Mouse (Mus musculus): ENCODE results near the gene Arpin. TPM values are rescaled to one million over a fixed set of nuclear protein-coding genes. Genes with fewer than 3 reads are reported as not detected.

Gene Arpin
- polyA plus RNA-seq, 1 experiment from 2014 or later = 17.9 TPM

DNA sequence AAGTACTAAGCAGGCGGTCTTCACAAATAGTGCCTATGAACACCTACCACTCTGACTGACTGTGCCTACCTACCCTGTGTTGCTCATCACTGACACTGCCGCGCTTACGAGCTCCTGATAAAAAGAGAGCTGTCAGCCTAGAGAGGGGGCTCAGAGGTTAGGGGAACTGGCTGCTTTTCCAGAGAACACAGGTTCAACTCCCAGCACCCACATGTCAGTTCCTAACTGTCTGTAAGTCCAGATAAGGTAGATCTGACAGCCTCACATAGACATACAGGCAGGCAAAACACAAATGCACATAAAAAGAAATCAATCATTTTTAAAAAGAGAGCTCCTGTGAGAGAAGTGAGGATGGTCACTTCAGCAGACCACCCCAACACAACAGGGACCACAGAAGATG is 30.0 kb downstream of the Arpin start:
- ATAC-seq (ENCODE audit: low FRiP score, low TSS enrichment) = no peak
- H3K27me3 ChIP-seq (ENCODE audit: control insufficient read depth, insufficient read depth, low read length) = no peaks in the 10 kb centered on the region
- no peak overlapping the region for H3K4me2 ChIP-seq (ENCODE audit: low read length)
- H3K4me3 ChIP-seq (replicated peaks; ENCODE audit: low read depth, low read length) = no peak overlapping the region
- no peaks in the 10 kb centered on the region for H3K4me1 ChIP-seq (ENCODE audit: control insufficient read depth, insufficient read depth, low read length)
- H3K36me3 ChIP-seq (ENCODE audit: control insufficient read depth, insufficient read depth, low read length) = peaks cover 78% of the 10 kb centered on the region
- no peak for DNase-seq
- no peaks in the 10 kb centered on the region for H3K9me3 ChIP-seq (ENCODE audit: control insufficient read depth, low read length)
- no peak overlapping the region for H3K9ac ChIP-seq (replicated peaks; ENCODE audit: low read length)
- H3K27ac ChIP-seq (replicated peaks; ENCODE audit: low read depth, low read length) = no peak overlapping the region
- WGBS = 94% methylated on average over 4 of the region's 4 CpGs

DNA sequence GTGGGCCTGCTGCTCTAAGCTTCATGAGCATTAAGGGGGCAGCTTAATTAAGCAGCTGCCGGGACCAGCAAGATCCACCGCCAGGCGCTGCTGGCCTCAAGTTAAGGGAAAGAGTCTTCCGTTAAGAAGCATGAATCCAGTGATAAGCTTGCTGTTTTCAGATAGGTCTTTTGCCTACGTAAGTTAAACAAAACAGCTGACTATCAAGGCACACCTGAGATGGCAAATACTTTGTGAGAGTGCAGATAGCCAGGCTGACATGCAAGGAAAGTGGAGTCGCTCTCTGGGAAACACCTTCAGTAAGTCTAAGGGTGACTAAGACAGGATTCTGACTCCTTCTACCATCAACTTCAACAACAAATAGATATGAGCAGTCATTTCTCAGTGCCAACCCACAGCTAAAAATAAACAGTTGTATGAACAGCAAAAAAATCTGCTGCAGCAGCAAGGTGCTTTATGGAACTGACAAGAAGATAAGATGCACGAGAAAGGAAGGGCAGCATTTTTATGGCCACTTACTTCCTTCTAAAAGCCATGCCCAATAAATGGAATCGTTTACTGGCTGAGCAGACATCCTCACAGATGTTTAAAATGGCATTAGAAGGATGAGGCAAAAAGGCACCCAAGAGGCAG is 31.9 kb downstream of the Arpin start:
- no peaks in the 10 kb centered on the region for H3K27me3 ChIP-seq (ENCODE audit: control insufficient read depth, insufficient read depth, low read length)
- H3K9me3 ChIP-seq (ENCODE audit: control insufficient read depth, low read length) = no peaks in the 10 kb centered on the region
- peaks cover 75% of the 10 kb centered on the region for H3K36me3 ChIP-seq (ENCODE audit: control insufficient read depth, insufficient read depth, low read length)
- DNase-seq (no peak), ATAC-seq (ENCODE audit: low FRiP score, low TSS enrichment) (no peak)
- WGBS = 91% methylated on average over 8 of the region's 8 CpGs
- H3K4me3 ChIP-seq (replicated peaks; ENCODE audit: low read depth, low read length) = no peak overlapping the region
- H3K27ac ChIP-seq (replicated peaks; ENCODE audit: low read depth, low read length) = no peak overlapping the region
- no peak overlapping the region for H3K9ac ChIP-seq (replicated peaks; ENCODE audit: low read length)
- no peaks in the 10 kb centered on the region for H3K4me1 ChIP-seq (ENCODE audit: control insufficient read depth, insufficient read depth, low read length)
- H3K4me2 ChIP-seq (ENCODE audit: low read length) = no peak overlapping the region

DNA sequence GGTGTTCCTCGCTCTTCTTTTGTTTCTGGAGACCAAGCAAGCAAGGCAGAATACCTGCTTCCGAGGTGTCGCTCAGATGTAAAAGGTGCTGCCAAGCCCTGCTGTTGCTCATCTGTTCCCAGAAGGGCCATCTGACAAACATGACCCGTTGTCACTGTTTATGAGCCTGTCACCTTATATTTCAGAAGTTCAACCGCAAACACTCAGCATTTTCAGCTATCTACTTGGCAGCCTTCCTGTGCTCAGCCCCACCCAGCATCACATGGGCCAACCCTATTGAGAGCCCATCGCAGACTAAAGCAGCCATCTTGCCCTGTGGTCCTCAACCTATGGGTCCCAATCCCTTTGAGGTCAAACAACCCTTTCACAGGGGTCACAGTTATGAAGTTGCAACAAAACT is 34.4 kb downstream of the Arpin start:
- DNase-seq = no peak
- Histone ChIP-seq H3K9me3 (ENCODE audit: control insufficient read depth, low read length) (no peaks in the 10 kb centered on the region), H3K9ac (replicated peaks; ENCODE audit: low read length) (no peak overlapping the region), H3K4me1 (ENCODE audit: control insufficient read depth, insufficient read depth, low read length) (no peaks in the 10 kb centered on the region), H3K27me3 (ENCODE audit: control insufficient read depth, insufficient read depth, low read length) (no peaks in the 10 kb centered on the region), H3K4me2 (ENCODE audit: low read length) (no peak overlapping the region), H3K4me3 (replicated peaks; ENCODE audit: low read depth, low read length) (no peak overlapping the region), H3K27ac (replicated peaks; ENCODE audit: low read depth, low read length) (no peak overlapping the region), H3K36me3 (ENCODE audit: control insufficient read depth, insufficient read depth, low read length) (peaks cover 72% of the 10 kb centered on the region)
- 96% methylated on average over 6 of the region's 6 CpGs for WGBS
- ATAC-seq (ENCODE audit: low FRiP score, low TSS enrichment) = no peak

DNA sequence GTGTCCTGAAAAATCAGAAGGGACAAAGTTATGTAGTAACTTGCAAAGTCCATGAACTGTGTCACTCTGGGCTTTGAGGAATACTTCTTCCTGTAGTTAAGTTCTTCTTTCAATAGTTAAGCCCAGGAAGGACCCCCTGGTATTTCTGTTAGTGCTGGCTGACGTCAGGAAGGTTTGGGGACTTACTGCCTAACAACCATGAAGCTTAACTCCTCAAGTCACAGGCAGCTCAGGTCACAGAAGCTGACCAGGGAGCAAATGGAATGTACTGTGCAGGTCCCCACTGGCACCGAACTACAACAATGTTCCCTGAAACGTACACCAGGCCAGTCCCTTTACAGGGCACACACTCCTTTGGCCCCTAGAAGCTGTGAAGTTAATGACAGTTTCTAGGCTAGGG is 39.9 kb downstream of the Arpin start:
- H3K4me2 ChIP-seq (ENCODE audit: low read length) = no peak overlapping the region
- H3K9me3 ChIP-seq (ENCODE audit: control insufficient read depth, low read length) = no peaks in the 10 kb centered on the region
- H3K4me3 ChIP-seq (replicated peaks; ENCODE audit: low read depth, low read length) = no peak overlapping the region
- WGBS = 75% methylated on average over 3 of the region's 3 CpGs
- no peaks in the 10 kb centered on the region for H3K4me1 ChIP-seq (ENCODE audit: control insufficient read depth, insufficient read depth, low read length)
- H3K36me3 ChIP-seq (ENCODE audit: control insufficient read depth, insufficient read depth, low read length) = peaks cover 72% of the 10 kb centered on the region
- ATAC-seq (ENCODE audit: low FRiP score, low TSS enrichment) (no peak), DNase-seq (no peak)
- no peak overlapping the region for H3K27ac ChIP-seq (replicated peaks; ENCODE audit: low read depth, low read length)
- H3K27me3 ChIP-seq (ENCODE audit: control insufficient read depth, insufficient read depth, low read length) = no peaks in the 10 kb centered on the region
- no peak overlapping the region for H3K9ac ChIP-seq (replicated peaks; ENCODE audit: low read length)

DNA sequence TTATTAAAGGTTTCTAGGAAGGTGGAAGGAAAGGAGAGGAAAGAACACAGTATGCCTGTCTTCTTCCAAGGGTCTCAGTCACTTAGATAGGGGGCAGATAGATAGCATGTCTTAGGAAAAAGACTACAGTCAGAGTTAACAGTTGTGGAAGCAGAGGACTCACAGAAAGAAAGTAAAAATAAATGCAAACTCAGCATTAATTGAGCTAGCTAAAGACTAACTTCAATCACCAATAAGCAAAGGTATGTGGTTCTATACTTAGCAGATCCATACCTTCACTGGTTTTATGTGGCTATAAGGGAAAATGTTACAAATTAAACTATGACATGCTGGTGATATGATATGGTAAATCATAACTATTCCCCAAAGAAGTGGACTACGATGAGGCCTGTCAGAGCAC is 40.4 kb downstream of the Arpin start:
- WGBS = 94% methylated on average over 1 of the region's 1 CpGs

DNA sequence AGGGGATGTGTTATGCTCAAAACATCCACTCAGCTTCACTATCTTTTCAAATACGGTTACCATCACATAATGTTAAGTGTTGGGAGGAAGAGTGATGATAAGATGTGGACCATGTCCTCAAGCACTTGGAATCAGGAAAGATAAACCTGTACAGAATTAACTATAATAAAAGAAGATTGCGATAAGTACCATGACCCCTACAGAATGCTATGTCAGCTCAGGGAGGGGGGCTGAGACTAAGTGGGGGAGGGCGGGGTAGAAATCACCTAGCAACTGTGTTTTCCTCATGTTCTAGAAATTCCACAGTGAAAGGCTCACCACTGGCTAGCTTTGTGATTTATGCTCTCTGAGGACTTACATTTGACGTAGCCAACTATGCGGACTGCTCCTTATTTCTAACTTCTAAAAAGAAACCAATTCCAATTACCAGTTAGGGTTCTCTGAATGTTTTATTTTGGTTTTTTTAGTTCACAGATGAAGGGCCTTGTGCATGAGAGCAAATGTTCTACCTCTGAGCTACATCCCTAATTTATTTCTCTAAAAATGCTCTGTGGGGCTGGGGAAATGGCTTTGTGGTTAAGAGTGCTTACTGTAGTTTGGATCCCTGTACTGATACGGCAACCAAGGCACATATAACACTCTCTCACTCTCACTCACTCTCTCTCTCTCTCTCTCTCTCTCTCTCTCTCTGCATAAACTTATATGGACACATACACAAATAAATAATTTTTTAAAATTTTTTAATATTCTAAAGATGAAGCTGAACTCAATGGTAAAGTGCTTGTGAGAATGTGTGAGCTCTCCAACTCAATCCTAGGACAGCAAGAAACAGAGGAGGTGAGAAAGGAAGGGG is 42.4 kb downstream of the Arpin start:
- Histone ChIP-seq H3K27me3 (ENCODE audit: control insufficient read depth, insufficient read depth, low read length) (no peaks in the 10 kb centered on the region), H3K4me3 (replicated peaks; ENCODE audit: low read depth, low read length) (no peak overlapping the region), H3K27ac (replicated peaks; ENCODE audit: low read depth, low read length) (no peak overlapping the region), H3K9ac (replicated peaks; ENCODE audit: low read length) (no peak overlapping the region), H3K4me1 (ENCODE audit: control insufficient read depth, insufficient read depth, low read length) (no peaks in the 10 kb centered on the region), H3K9me3 (ENCODE audit: control insufficient read depth, low read length) (no peaks in the 10 kb centered on the region), H3K4me2 (ENCODE audit: low read length) (no peak overlapping the region), H3K36me3 (ENCODE audit: control insufficient read depth, insufficient read depth, low read length) (peaks cover 64% of the 10 kb centered on the region)
- DNase-seq = no peak
- WGBS = 94% methylated on average over 6 of the region's 6 CpGs
- no peak for ATAC-seq (ENCODE audit: low FRiP score, low TSS enrichment)

More for the DNA sequence above, 40.4 kb downstream of the Arpin start:
- Histone ChIP-seq H3K9me3 (ENCODE audit: control insufficient read depth, low read length) (no peaks in the 10 kb centered on the region), H3K9ac (replicated peaks; ENCODE audit: low read length) (no peak overlapping the region), H3K4me2 (ENCODE audit: low read length) (no peak overlapping the region), H3K4me3 (replicated peaks; ENCODE audit: low read depth, low read length) (no peak overlapping the region), H3K27ac (replicated peaks; ENCODE audit: low read depth, low read length) (no peak overlapping the region), H3K36me3 (ENCODE audit: control insufficient read depth, insufficient read depth, low read length) (peaks cover 68% of the 10 kb centered on the region), H3K27me3 (ENCODE audit: control insufficient read depth, insufficient read depth, low read length) (no peaks in the 10 kb centered on the region), H3K4me1 (ENCODE audit: control insufficient read depth, insufficient read depth, low read length) (no peaks in the 10 kb centered on the region)
- DNase-seq = no peak
- no peak for ATAC-seq (ENCODE audit: low FRiP score, low TSS enrichment)

DNA sequence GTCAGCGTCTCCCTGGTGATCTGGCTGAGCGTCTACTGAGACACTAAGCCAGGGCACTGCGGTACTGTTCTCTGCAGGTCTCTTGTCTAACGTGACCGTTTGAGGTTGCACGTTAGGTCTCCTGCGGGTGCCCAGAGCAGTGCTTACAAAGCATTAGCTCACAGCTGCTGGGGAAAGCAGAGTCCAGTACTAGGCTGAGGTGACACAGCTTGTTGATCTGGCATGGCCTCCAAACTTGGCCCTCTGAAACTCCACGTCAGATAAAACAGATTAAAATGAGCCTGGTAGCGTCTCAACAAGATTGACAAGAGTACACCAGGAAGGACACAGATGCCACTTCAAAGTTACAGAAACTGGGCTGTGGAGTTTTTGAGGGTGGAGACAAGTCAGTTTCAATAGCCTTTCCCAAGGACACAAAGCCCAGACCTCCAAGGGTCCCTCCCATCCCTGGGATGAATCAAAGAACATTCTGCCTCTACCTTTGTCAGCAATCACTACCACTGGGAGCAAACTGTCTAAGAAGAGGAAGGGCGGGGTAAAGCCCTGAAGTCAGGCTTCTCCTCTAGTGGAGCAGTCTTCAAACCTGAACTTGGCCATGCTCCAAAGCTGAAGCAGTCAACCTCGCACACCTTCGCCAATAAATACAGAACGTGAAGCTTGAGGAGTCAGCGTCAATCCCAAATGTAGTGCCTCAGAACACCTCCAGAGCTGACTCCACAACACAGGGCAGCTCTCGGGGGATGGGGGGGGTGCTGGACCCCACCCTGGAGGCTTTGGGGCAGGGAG is 44.5 kb downstream of the Arpin start:
- peaks cover 58% of the 10 kb centered on the region for H3K36me3 ChIP-seq (ENCODE audit: control insufficient read depth, insufficient read depth, low read length)
- H3K27ac ChIP-seq (replicated peaks; ENCODE audit: low read depth, low read length) = no peak overlapping the region
- no peak overlapping the region for H3K9ac ChIP-seq (replicated peaks; ENCODE audit: low read length)
- 91% methylated on average over 15 of the region's 15 CpGs for WGBS
- no peak overlapping the region for H3K4me3 ChIP-seq (replicated peaks; ENCODE audit: low read depth, low read length)
- DNase-seq (no peak), ATAC-seq (ENCODE audit: low FRiP score, low TSS enrichment) (no peak)
- no peaks in the 10 kb centered on the region for H3K9me3 ChIP-seq (ENCODE audit: control insufficient read depth, low read length)
- H3K27me3 ChIP-seq (ENCODE audit: control insufficient read depth, insufficient read depth, low read length) = no peaks in the 10 kb centered on the region
- no peak overlapping the region for H3K4me2 ChIP-seq (ENCODE audit: low read length)
- H3K4me1 ChIP-seq (ENCODE audit: control insufficient read depth, insufficient read depth, low read length) = no peaks in the 10 kb centered on the region

DNA sequence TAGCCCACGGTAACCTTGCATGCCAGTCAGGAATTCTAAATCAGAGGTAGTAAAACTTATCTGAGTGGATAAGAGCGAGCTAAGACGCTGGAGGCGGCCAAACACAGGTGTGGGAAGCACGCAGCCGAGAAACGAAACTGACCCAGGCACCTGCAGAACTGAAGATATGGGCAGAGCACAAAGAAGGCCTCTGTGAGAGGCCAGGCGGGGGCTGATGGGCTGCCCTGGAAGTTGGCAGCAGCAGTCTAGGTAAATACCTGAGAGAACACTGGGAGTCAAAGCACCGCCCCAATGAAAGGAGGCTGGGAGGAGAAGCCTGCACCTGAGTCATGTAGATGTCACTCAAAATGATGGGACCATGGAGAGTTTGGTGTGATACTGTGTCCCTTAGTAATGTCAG is 46.6 kb downstream of the Arpin start:
- no peak overlapping the region for H3K4me3 ChIP-seq (replicated peaks; ENCODE audit: low read depth, low read length)
- 93% methylated on average over 9 of the region's 9 CpGs for WGBS

More for the DNA sequence above, 46.6 kb downstream of the Arpin start:
- no peaks in the 10 kb centered on the region for H3K4me1 ChIP-seq (ENCODE audit: control insufficient read depth, insufficient read depth, low read length)
- peaks cover 58% of the 10 kb centered on the region for H3K36me3 ChIP-seq (ENCODE audit: control insufficient read depth, insufficient read depth, low read length)
- H3K4me2 ChIP-seq (ENCODE audit: low read length) = no peak overlapping the region
- H3K27ac ChIP-seq (replicated peaks; ENCODE audit: low read depth, low read length) = no peak overlapping the region
- H3K9ac ChIP-seq (replicated peaks; ENCODE audit: low read length) = no peak overlapping the region
- H3K27me3 ChIP-seq (ENCODE audit: control insufficient read depth, insufficient read depth, low read length) = no peaks in the 10 kb centered on the region
- no peak for ATAC-seq (ENCODE audit: low FRiP score, low TSS enrichment)
- no peak for DNase-seq
- H3K9me3 ChIP-seq (ENCODE audit: control insufficient read depth, low read length) = no peaks in the 10 kb centered on the region
